Mouse (Mus musculus) embryonic stem cell, embryonic (primary cell): ENCODE results near the gene I830077J02Rik.

Experiments
- CTCF ChIA-PET, 4 experiments: fragments of 300-600 bp in 2 of 4; fragments of 350-600 bp in 2 of 4; sonication (Branson Sonifier 250); formaldehyde crosslinking; loops; one replicate each; lab custom pipeline; 2022; ENCODE audit warnings: inconsistent platforms in 2 of 4; lab: Charles Lee
- POLR2A ChIA-PET, 4 experiments: fragments of 300-600 bp in 2 of 4; fragments of 350-600 bp in 2 of 4; sonication (Branson Sonifier 250); formaldehyde crosslinking; loops; one replicate each; lab custom pipeline; 2022; ENCODE audit warnings: antibody characterized with exemption in 4 of 4, inconsistent platforms in 1 of 4; lab: Charles Lee

The I830077J02Rik gene

GRCm38 (mm10) chr3:105928781-105929180 lies 3.7 kb downstream of the I830077J02Rik start:
- ChIA-PET CTCF (interaction anchor here in 3 of 4 experiments (0.6 to 1.1 kb wide), 4 partner anchors 10 to 1214 kb away, joined by 3 to 5 read pairs (median 3); no protein-coding TSS in a partner anchor), POLR2A (interaction anchor here in 3 of 4 experiments (0.6 to 3.6 kb wide), 7 partner anchors 21 to 909 kb away, joined by 3 to 12 read pairs (median 4); partner anchors contain the start of gene Wdr77 (in 1 of the 3))

GRCm38 (mm10) chr3:105928195-105928569 lies 4.3 kb downstream of the I830077J02Rik start:
- POLR2A ChIA-PET, result interaction anchor here in 3 of 4 experiments (0.6 to 3.6 kb wide), 10 partner anchors 9 to 909 kb away, joined by 3 to 12 read pairs (median 4); partner anchors contain the start of gene Wdr77 (in 2 of the 3)
- CTCF ChIA-PET, result interaction anchor here in 2 of 4 experiments (0.7 to 1.1 kb wide), 3 partner anchors 10 to 253 kb away, joined by 3 to 5 read pairs (median 3); no protein-coding TSS in a partner anchor

- ChIA-PET CTCF (interaction anchor here in 2 of 4 experiments (0.7 to 1.1 kb wide), 2 partner anchors 9 to 28 kb away, joined by 3 to 5 read pairs; no protein-coding TSS in a partner anchor), POLR2A (interaction anchor here in 3 of 4 experiments (0.6 to 3.6 kb wide), 8 partner anchors 8 to 31 kb away, joined by 3 to 12 read pairs (median 4); partner anchors contain the start of gene Wdr77 (in 2 of the 3))
Observed at GRCm38 (mm10) chr3:105927561-105928194, 4.8 kb downstream of the I830077J02Rik start.

DNA sequence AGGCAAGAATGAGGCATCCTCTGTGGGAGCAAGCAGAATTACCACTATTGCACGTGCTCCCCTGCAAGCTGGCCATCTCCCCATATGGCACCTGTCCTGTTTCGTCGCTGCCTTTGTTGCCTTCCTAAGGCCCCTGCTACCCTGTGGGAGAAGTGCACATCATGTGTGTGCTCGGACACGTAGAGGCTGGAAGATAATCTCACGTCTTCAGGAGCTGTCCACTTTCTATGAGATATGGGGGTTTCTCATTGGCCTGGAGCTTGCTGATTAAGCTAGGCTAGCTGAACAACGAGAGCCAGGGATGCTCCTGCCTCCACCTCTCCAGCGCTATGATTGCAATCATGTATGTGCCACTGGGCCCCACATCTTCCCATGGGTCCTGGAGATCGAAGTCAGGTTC lies 7.8 kb downstream of the I830077J02Rik start:
- ChIA-PET CTCF (no interaction called here), POLR2A (no interaction called here)

DNA sequence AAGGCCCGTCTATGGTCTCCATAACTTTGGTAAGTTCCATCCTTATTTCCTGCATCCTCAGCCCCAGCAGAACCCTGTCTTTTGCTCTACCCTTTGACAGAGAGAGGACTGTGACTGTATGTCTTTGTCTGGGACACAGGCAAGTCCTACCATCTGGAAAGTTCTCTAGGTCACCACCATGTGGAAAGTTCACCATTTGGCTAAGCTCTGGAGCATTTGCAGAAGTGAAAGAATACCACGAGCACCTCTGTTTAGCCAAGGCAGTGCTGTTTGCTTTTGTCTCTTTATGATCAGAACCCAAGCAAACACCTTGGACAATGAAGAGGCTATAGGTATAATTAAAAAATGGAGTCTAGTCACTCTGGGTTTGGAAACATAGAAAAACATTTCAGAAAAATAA lies 10.5 kb downstream of the I830077J02Rik start:
- POLR2A ChIA-PET, result no interaction called here
- CTCF ChIA-PET, result no interaction called here

- CTCF ChIA-PET, result interaction anchor here in 2 of 4 experiments (0.7 to 1.2 kb wide), 2 partner anchors 19 to 21 kb away, joined by 5 to 6 read pairs; no protein-coding TSS in a partner anchor
- POLR2A ChIA-PET, result interaction anchor here in 2 of 4 experiments (0.6 to 1.6 kb wide), 5 partner anchors 9 to 1061 kb away, joined by 3 to 4 read pairs (median 3); partner anchors contain the start of gene Wdr77 (in 1 of the 2)
Observed at GRCm38 (mm10) chr3:105920743-105921142, 11.7 kb downstream of the I830077J02Rik start.

DNA sequence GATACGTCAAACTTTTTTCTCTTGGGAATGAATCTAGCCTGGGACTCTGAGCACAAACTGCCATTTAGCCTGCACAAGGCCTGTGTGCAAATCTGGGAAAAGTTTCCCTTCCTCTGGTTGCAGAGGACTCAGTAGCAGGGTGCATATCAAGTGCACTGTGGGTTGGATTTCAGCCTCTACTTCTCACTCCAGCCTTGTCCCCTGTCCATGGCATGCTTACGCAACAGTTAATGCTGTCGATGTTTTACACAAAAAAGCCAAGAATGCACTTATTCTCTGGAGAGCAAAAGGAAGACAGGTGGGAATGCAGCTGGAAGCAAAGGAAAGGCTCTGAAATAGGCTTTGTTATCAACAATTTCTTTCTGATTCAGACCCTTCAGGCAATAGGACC lies 14.1 kb downstream of the I830077J02Rik start:
- ChIA-PET CTCF (interaction anchor here in 3 of 4 experiments (0.6 to 1.4 kb wide), 3 partner anchors 10 to 19 kb away, joined by 3 to 5 read pairs (median 4); no protein-coding TSS in a partner anchor), POLR2A (interaction anchor here in 1 of 4 experiments (1.3 kb wide), 1 partner anchor 34 kb away, joined by 3 read pairs; no protein-coding TSS in a partner anchor)

DNA sequence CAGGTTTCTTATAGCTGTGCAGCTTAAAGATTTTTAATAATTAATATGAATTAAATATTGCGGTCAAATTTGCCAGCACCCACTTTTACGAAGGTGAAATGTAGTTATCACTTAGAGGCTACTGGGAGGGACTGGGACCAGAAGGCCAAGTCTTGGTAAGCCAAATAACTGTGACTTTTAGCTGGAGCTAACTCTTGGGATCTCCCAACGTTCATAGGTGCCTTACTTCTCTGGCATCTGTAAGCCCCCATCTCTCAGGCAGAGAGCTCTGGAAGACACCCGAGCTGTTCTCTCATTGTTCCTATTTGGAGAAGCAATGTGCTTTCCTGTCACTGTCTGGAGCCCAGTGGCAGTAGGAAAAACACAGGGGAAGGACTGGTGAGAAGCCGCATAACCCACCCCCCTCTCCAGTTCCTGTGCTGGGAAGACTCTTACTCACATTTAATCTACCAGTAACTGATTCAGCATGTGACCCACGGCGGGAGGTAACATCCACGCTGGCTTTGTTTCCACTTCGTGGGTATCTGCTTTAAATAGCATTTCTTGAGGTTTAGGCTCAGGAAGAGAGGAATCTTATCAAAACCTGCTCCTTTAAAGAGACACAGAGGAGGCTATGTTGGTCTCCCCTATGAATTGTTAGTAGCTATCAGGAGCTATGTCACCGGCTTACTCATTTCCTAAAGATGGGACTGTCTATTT lies 14.7 kb downstream of the I830077J02Rik start:
- POLR2A ChIA-PET, result interaction anchor here in 1 of 4 experiments (1.3 kb wide), 1 partner anchor 35 kb away, joined by 3 read pairs; no protein-coding TSS in a partner anchor
- CTCF ChIA-PET, result interaction anchor here in 2 of 4 experiments (0.6 to 1.4 kb wide), 2 partner anchors 10 to 18 kb away, joined by 4 to 5 read pairs; no protein-coding TSS in a partner anchor

- ChIA-PET POLR2A (interaction anchor here in 1 of 4 experiments (1.0 kb wide), 1 partner anchor 9 kb away, joined by 3 read pairs; no protein-coding TSS in a partner anchor), CTCF (interaction anchor here in 2 of 4 experiments (0.6 to 1.7 kb wide), 2 partner anchors 16 to 1439 kb away, joined by 4 to 5 read pairs; no protein-coding TSS in a partner anchor)
Observed at GRCm38 (mm10) chr3:105916455-105916854, 16.0 kb downstream of the I830077J02Rik start.

- ChIA-PET CTCF (interaction anchor here in 1 of 4 experiments (1.7 kb wide), 1 partner anchor 15 kb away, joined by 5 read pairs; no protein-coding TSS in a partner anchor), POLR2A (interaction anchor here in 1 of 4 experiments (2.8 kb wide), 1 partner anchor 44 kb away, joined by 11 read pairs; the partner anchor contains the start of genes Atp5f1 and Wdr77)
Observed at GRCm38 (mm10) chr3:105915281-105915680, 17.2 kb downstream of the I830077J02Rik start.

- POLR2A ChIA-PET, result interaction anchor here in 1 of 4 experiments (2.8 kb wide), 1 partner anchor 45 kb away, joined by 11 read pairs; the partner anchor contains the start of genes Atp5f1 and Wdr77
- CTCF ChIA-PET, result interaction anchor here in 2 of 4 experiments (1.1 to 1.3 kb wide), 2 partner anchors 14 kb away, joined by 3 to 9 read pairs; no protein-coding TSS in a partner anchor
Observed at GRCm38 (mm10) chr3:105913839-105914681, 18.4 kb downstream of the I830077J02Rik start.

DNA sequence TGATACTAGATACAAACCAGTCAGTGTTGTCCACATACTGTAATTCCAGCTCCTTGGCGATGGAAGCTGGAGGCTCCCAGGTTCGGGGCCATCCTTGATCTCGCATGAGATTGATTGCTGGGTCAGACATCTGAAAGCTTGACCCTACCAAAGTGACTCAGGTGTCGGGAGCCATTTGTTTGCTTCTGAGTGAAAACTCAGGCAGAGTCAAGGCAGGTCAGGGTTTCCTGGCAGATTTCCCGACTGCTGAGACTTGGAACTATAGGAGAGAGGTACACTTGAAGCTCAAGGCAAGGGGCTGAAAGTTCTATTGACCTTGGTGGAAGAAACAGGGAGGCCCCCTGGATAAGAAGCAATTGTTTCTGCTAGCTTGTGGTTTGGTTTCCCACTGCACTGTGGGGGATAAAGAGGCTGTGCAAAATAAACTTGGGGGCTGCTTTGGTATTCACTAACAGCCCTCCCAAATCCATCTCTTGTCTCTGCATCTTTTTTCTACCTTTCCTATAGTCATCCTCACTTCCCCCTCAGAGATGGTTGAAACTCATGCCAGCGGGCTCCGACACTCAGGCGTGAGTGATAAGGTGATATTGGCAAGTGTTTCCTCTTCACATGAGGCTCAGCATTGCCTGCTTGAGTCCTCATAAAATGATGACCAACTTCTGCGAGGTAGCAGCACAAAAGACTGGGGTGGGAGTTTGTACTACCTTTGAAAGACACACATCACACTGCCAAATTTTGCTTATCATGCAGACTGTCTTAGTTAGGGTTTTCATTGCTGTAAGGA lies 20.2 kb downstream of the I830077J02Rik start:
- CTCF ChIA-PET, result no interaction called here
- POLR2A ChIA-PET, result interaction anchor here in 1 of 4 experiments (0.5 kb wide), 1 partner anchor 200 kb away, joined by 4 read pairs; no protein-coding TSS in a partner anchor

GRCm38 (mm10) chr3:105910519-105911190 lies 21.8 kb downstream of the I830077J02Rik start:
- ChIA-PET CTCF (interaction anchor here in 2 of 4 experiments (0.6 to 1.2 kb wide), 3 partner anchors 11 to 802 kb away, joined by 3 to 4 read pairs (median 3); no protein-coding TSS in a partner anchor), POLR2A (interaction anchor here in 1 of 4 experiments (0.9 kb wide), 1 partner anchor 175 kb away, joined by 3 read pairs; no protein-coding TSS in a partner anchor)

GRCm38 (mm10) chr3:105908976-105909375 lies 23.5 kb downstream of the I830077J02Rik start:
- POLR2A ChIA-PET, result no interaction called here

GRCm38 (mm10) chr3:105907956-105908655 lies 24.4 kb downstream of the I830077J02Rik start:
- ChIA-PET POLR2A (interaction anchor here in 3 of 4 experiments (0.6 to 1.6 kb wide), 5 partner anchors 8 to 184 kb away, joined by 3 to 6 read pairs (median 4); no protein-coding TSS in a partner anchor), CTCF (interaction anchor here in 3 of 4 experiments (0.6 to 1.6 kb wide), 3 partner anchors 8 to 450 kb away, joined by 3 to 12 read pairs (median 5); no protein-coding TSS in a partner anchor)

More at GRCm38 (mm10) chr3:105908976-105909375, 23.5 kb downstream of the I830077J02Rik start:
- CTCF ChIA-PET, result interaction anchor here in 1 of 4 experiments (1.6 kb wide), 1 partner anchor 9 kb away, joined by 6 read pairs; no protein-coding TSS in a partner anchor
